Mouse (Mus musculus) layer of hippocampus, adult 2 months (tissue): ENCODE measurements around the gene Olfr551. TPM values are rescaled to one million over a fixed set of nuclear protein-coding genes. Genes with fewer than 3 reads are reported as not detected.
"Not testable (repeated sequence)": the region's sequence is repeated elsewhere in the genome, so short reads cannot be mapped to it uniquely, and the experiment has no call there.

Experiments used
- DNase-seq, 2 experiments: peaks; one replicate each; pipeline ENCODE4 v3.0.0; 2022; ENCODE audit warnings: low spot score in 2 of 2
- H3K27ac ChIP-seq: fragments of 200-600 bp; 2 replicates; pipeline ENCODE4 v1.8.1; 2022
- H3K4me3 ChIP-seq: fragments of 200-600 bp; 2 replicates; pipeline ENCODE4 v1.8.1; 2022; ENCODE audit warnings: mild to moderate bottlenecking
- CTCF ChIP-seq: fragments of 200-600 bp; conservative IDR thresholded peaks from 2 replicates; pipeline ENCODE4 v1.8.1; 2022; ENCODE audit warnings: antibody characterized with exemption, mild to moderate bottlenecking, moderate library complexity
- long read RNA-seq, 2 experiments: library from polyadenylated mRNA; stranded (forward); transcript quantifications; one replicate each; pipeline ENCODE4 v2.0.0; 2021; ENCODE audit warnings: borderline mapping rate in 2 of 2
- total RNA-seq, 2 experiments: library from RNA; stranded (reverse); gene quantifications; 2 replicates each; pipeline ENCODE4 v1.2.3; 2021

The Olfr551 gene
- total RNA-seq: not detected
- long read RNA-seq, experiment 1: 0 reads
- long read RNA-seq, experiment 2: 0 reads

DNA sequence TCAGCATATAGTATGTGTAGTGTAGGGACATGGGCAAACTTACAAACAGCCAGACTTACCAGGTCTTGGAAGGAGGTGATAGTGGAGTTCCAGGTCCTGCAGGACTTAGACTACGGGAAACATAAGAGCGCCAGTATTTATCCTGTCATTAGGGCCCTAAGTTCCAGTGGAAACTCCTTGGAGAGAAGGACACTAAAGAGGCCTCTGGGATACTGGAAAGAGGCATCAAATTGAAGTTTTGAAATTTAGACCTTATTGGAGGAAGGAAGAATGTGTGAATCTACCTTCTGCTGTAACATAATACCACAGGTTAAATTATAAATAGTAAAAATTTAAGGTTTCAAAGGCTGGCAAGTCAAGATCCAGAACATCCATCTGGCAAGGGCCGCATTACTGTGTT is at the start of gene Olfr551:
Gene Olfr551 (minus strand): TSS at position 101 of the 400 bp plus-strand sequence.
- DNase-seq: no peak
- no peak within 1 kb of the TSS for H3K4me3 ChIP-seq
- no peak within 1 kb of the TSS for H3K27ac ChIP-seq
- no peak for TF ChIP-seq CTCF

DNA sequence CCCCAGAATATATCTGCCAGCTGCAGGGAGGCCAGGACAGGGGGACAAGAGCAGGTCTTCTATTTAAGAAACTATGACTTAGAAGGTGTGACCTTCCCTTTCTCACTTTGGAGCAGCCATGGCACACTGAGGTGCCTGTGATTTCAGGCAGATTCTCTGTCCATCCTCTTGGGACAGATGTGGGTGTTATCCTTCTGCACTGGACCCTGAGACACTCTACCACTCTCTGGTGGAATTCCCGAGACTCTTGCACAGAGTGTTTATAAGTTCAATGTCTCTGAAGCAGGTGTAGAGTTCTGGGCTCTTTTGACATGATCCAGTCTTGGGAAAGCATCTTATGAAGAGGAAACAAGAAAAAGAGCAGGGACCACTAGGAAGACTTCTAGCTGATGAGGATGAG is 46.4 kb upstream of the Olfr551 start, which contains the start of gene Olfr554:
Gene Olfr554 (plus strand): TSS at position 301 of the 400 bp plus-strand sequence.
- Histone ChIP-seq H3K4me3 (no peak within 1 kb of the TSS), H3K27ac (no peak within 1 kb of the TSS)
- no peak for TF ChIP-seq CTCF
- no peak for DNase-seq

DNA sequence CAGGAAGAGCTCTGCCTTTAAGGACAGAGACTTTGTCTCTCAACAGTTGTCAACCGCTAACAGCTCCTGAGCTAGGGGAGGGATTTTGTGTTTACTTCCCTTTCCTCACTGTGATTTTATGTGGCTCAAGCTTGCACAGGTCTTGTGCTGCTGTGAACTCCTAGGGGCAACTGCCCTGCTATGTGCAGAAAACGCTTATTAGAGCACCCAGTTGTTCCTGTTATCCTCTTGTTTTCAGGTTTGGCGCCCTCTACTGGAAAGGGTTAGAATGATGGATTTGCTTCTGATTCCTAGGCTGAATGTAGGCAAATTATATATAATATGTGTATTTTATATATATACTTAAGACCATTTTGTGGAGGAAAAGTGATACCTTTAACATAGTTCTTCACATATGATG is 45.0 kb upstream of the Olfr551 start:
- peak in 1 of 2 experiments; percentile 30 for DNase-seq
- H3K4me3 ChIP-seq: no peak overlapping the region
- peak; percentile 77 for TF ChIP-seq CTCF
- H3K27ac ChIP-seq: no peak overlapping the region

DNA sequence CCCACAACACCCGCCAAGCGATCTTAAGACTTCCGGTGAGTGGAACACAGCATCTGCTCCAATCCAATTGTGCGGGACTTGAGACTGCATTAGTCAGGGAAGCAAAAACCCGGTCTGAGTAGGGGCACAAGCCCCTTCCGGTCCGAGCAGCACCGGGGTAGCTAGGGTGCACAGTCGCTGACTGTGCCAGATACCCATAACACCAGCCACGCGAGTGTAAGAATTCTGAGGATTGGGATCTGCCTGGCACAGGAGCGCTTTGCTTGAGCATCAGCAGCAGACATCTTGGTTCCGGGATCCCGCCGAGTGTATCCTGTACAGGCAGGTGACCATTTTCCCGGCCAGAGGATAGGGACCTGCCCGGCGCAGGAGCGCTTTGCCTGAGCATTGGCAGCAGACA is 28.7 kb upstream of the Olfr551 start:
- not testable (repeated sequence) for H3K4me3 ChIP-seq, DNase-seq, H3K27ac ChIP-seq

DNA sequence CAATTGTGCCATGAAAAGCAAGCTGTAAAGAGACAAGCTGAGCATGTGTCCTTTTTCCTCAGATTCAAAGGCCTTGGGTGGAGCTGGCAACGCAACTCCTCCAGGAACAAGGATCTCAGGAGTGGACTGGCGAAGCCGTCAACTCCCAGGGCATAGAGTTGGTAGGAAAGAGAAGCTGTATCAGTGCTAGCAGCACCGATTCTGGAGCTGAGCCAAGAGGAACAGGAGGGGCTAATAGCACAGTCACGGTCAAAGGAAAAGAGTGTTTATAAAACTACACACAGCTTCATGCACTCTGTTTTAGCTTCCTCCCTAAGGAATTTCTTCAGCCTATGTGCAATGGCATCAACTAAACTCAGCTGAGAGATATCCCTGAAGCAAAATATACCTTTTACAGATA is 27.9 kb upstream of the Olfr551 start:
- H3K27ac ChIP-seq: no peak overlapping the region
- DNase-seq: no peak
- TF ChIP-seq CTCF: no peak
- H3K4me3 ChIP-seq: no peak overlapping the region

DNA sequence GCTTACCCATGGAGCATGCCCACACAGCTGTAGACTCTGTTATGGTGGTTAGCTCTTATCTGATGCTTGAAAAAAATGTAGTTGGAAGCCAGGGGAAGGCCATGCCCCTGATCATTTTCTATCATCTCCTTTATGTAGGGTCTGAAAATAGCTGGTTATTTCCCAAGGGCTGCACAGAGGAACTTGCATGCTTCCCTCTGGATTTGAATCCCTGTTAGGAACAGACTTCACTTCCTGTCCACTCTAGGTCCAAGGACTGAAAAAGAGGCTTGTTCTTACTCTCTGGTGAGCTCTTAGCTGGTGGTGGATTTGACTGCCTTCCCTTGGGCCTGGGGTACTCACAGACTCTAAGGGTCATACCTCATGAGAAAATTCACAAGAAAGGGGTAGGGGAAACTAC is 26.4 kb upstream of the Olfr551 start, which contains the start of gene Olfr553:
Gene Olfr553 (minus strand): TSS at position 101 of the 400 bp plus-strand sequence.
- TF ChIP-seq CTCF: no peak
- no peak within 1 kb of the TSS for H3K4me3 ChIP-seq
- no peak for DNase-seq
- H3K27ac ChIP-seq: no peak within 1 kb of the TSS

DNA sequence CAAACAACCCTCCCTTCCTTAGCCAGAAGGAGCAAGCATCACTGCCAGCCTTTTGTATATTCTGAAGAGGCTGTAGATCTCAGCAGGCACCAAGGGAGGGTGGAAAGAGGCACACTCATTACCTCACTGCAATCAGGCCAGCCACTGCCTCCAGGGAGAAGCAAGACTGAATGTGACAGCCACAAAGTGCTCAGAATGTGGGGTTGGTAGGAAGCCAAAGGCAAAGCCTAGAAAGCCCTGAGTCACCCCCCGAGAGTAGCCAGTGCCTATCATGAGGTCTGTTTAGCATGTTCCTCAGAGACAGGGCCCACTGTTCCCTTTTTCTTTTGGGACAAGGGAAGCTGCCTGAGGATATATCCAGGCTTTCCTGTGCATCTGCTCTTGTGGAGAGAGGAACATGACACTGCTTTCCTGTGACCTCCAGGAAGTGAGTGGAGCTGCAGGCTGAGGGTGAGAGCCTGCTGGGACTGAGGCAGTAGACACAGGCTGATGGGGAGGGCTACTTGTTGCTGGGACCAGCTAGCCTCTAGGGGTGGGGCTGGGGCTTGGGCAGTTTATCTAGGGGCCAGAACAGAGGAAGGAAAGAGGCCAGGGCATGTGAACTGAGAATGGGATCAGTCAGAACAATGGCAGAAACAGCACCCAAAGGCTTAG is 5.8 kb upstream of the Olfr551 start, which contains the start of gene Olfr552:
Gene Olfr552 (plus strand): TSS at position 393 of the 654 bp plus-strand sequence.
- DNase-seq: no peak
- no peak within 1 kb of the TSS for H3K4me3 ChIP-seq
- TF ChIP-seq CTCF: no peak
- no peak within 1 kb of the TSS for H3K27ac ChIP-seq

DNA sequence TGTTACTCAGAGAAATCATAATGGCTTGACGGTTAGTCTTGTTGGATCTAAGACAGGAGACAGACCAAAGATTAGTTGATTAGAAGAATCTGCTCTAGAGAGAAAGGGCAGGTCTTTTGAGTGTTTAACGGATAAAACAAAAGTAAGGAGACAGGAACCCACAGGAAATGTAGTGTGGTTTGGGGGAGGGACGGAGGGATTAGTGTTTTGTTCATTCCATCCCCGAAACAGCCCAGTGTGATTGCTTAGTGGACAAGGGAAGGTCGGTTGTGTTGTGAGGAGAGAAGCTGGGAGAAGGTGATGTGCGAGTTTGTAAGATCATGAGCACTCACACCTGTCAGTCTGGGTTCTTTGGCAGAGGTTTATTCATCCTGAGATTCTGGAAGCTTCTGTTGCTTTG is 15.7 kb downstream of the Olfr551 start:
- no peak for TF ChIP-seq CTCF
- Histone ChIP-seq H3K27ac (no peak overlapping the region), H3K4me3 (no peak overlapping the region)
- DNase-seq: no peak

DNA sequence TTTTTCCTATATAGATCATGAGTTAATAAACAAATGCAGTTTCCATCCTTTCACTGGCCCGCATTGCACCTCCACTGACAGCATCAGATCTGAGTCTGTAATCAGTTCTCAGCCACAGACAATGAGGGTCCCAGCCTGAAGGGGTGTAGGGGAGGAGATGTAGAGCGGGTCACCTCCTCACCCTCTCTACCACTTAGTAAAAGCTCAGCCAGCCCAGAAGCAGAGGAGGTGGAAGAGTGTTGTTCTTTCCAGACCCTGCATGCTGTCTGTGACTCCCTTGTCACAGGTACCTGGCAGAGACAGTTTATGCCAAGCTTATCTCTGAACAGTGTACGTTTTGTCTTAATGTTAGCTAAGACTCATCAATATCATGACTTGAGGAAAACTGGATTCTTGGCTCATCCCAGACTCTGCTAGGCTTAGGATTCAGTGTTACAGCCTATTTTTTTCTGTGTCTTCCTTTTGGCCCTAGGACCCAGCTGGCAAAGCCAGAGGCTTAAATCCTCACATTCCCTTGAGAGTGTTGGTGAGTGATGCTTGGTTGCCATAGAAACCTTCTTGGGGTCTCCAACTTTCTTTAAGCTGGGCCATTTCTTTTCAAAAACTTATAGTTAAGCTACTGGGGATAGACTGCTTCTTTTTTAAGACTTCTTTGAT is 18.4 kb downstream of the Olfr551 start:
- no peak for TF ChIP-seq CTCF
- H3K27ac ChIP-seq: no peak overlapping the region
- no peak for DNase-seq
- H3K4me3 ChIP-seq: no peak overlapping the region

DNA sequence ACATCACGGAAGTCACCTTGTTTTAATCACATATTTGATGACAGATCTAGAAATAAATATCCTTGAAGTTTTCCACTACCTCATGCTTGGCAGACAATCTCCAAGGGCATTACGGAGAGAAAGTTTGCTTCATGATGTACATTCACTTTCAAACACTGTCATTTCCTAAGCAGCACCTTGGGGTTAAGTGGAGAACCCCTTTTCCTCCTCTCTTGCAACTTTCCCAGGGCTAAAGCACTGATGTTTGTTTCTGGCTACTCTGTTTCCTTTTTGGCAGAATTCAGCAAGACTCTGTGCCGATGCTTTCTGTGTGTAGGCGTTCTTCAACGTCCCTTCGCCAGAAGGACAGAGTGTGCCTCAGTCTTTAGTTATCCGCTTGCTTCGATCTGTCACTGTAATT is 20.5 kb downstream of the Olfr551 start, which contains the start of gene Olfr550:
Gene Olfr550 (plus strand): TSS at position 301 of the 400 bp plus-strand sequence.
- no peak within 1 kb of the TSS for H3K4me3 ChIP-seq
- peak within 1 kb of the TSS; percentile 36; the same call in 1 of the 2 replicates for H3K27ac ChIP-seq
- no peak for DNase-seq
- TF ChIP-seq CTCF: no peak

DNA sequence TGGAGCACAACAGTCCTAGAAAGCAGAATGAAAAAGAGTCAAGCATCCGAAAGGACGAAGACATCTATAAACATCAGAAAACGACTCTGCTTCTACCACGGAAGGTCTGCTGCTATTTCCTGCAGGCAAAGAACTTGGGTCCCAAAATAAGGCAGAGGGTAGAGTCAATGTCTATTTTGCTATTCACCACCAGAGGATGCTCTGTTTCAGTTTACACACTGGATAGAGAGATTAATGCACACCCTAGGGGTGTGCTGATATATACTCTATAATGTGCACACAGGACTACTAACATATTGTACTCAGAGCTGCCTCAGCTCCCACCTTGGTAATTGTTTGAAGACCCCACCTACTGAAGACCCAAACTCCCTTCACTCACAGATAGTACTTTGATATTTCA is 25.5 kb downstream of the Olfr551 start:
- Histone ChIP-seq H3K27ac (no peak overlapping the region), H3K4me3 (no peak overlapping the region)
- peak; percentile 58 for TF ChIP-seq CTCF
- no peak for DNase-seq

DNA sequence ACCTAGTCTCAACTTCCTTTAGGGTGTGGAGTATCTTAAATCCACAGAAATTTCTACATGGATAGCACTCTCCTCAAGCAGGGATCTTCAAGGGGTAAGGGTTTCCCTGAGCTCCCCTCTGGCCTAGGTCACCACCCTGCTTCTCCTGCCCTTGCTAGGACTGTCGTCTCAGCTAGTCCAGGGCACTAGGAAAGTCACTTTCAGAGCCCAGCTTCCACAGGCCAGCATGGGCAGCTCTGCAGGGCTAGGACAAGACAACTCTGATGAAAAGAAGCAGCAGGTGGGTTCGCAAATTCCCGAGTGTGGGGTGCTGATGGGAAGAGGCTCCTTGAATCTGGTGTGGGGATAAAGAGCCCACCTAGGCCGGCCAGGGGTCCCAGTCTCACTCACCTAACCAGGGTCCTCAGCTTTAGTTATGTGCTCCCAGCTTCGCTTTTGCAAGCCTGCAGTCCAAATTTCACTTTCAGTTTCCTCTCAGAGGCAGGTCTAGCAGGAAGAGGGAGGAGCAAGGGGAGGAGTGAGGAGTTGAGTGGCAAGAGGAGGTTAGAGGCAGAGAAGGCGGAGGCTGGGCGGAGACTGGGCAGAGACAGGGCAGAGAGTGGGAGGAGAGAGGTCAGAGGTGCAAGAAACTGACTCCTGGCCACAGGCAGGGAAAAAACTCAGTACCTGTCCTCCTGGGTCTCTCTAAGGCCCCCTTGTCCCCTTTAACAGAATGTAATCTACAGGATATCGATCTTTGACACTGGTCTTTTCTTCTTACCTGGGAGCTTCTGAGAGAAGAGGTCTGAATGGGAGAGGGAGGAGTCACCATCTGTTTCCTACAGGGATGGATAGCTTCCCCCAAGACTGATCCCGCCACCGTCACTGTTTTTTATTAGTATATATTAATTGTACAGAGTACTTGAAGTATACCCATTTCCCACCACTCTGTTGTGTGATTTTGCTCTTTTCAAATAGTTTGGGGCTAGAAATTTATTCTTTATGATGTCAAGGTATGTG is 26.4 kb downstream of the Olfr551 start, which contains the start of gene Trim21:
Gene Trim21 (minus strand): TSS at position 488 of the 999 bp plus-strand sequence.
- TF ChIP-seq CTCF: no peak
- H3K27ac ChIP-seq: peak within 1 kb of the TSS; percentile 53; the same call in 1 of the 2 replicates
- DNase-seq: peak; percentile 50 to 68
- peak within 1 kb of the TSS; percentile 55 for H3K4me3 ChIP-seq
